Mouse (Mus musculus): ENCODE measurements around the gene Erh.

DNA sequence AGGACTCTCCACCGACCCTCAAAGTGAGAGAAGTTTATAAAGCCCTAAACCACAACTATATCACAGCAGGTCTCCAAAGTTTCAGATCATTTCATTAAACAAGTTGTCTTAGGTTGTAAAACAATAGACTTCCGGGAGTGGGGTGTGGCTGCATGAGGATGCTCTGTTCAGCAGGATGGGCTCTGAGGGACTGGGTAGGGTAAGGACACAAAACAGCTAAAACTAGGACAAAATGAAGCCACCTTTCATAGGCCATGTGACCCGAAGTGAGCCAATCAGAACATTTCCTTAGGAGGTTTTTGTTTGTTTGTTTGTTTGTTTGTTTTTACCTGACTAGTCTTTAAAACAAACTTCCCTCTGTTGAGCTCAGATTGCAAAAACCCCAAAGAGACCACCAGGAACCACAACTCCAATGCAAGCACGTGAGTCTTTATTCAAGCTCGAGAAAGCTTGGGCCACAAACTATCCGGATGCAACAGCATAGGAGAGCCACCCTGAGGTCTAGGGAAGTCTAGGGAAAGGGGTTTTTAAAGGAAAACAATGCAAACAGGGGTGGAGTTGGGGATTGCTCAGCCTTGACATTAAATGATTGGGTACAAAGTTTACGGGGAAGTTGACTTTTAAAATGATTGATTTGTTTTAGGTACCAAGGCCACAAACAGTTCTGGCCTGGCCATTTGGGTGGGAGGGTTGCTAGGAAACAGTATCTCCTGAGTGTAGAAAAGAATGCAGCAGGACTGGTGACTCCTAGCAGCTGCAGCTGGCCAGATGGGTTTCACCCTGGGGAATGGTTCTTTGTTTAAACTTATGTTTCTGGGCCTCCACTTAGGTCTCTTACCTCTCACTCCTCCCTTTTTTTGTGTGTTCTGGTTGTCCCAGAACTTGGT lies 28.5 kb downstream of the Erh start:
- TF ChIP-seq POLR2A (IDR thresholded peaks at IDR 0.05; ENCODE audit: low read depth, low read length) (no peak), CTCF (IDR thresholded peaks at IDR 0.05; ENCODE audit: borderline replicate concordance, insufficient read depth, low read length) (no peak)

Measured in embryonic fibroblast, embryonic 13.5 days (primary cell).